Mouse (Mus musculus): Measurements from ENCODE around the gene Hint2.

The Hint2 gene

GRCm38 (mm10) chr4:43656339-43657109 is at the start of gene Hint2:
Gene Hint2, minus strand, starts transcription at chr4:43656466.
- DNase-seq, result peak; percentile 95

DNA sequence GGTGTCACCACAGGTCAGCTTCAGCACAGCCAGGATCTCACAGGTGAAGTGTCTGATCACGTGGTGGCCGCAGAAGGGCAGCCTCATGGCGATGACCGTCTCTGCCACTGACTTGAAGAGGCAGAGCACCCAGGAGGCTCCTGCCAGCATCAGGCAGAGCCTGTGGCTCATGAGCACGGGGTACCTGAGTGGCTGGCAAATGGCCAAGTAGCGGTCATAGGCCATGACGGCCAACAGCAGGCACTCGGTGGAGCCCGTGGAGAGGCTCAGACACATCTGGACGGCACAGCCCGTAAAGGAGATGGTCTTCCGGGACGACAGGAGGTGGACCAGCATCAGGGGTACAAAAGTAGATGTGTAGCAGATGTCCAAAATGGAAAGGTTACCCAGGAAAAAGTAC is 49.7 kb upstream of the Hint2 start:
- peak; percentile 49 for DNase-seq

DNA sequence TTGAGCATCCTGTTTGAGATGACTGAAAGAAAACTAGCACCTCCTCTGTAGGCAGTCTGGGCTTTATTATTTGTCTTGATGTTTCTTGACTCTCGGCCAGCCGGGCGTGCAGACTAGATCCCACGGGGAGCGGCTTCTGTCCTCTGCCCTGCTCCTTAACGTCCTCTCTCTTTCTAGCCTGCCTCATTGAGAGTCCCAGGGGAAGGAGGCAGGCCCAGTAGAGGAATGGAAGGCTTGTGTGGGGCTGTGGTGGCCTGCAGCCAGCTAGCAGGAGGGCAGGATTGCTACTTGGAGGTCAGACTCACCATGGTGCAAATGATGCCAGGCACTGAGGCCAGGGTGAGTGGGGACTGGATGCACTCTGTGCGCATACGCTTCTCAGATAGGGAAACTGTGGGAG is 47.6 kb upstream of the Hint2 start:
- peak; percentile 80 for DNase-seq

DNA sequence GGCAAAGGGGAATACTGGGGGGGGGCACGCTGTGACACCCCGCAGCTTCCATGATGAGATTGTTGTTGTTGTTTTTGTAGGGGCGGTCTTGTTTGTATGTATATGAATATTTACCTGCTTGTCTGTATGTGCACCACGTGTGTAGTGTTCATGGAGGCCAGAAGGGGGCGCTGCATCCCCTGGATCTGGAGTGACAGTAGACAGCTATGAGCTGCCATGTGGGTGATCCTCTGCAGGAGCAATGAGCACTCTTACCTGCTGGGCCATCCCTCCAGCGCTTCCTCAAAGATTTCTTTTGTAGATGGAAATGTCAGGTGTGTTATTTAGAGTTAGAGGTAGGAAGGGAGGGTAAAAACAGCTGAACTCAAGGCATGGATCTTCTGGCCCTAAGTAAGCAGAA is 47.2 kb upstream of the Hint2 start:
- no peak for DNase-seq

GRCm38 (mm10) chr4:43700707-43701106 is 44.4 kb upstream of the Hint2 start, which contains the start of gene Olfr70:
Gene Olfr70, minus strand, starts transcription at chr4:43700807.
- DNase-seq, result no peak

DNA sequence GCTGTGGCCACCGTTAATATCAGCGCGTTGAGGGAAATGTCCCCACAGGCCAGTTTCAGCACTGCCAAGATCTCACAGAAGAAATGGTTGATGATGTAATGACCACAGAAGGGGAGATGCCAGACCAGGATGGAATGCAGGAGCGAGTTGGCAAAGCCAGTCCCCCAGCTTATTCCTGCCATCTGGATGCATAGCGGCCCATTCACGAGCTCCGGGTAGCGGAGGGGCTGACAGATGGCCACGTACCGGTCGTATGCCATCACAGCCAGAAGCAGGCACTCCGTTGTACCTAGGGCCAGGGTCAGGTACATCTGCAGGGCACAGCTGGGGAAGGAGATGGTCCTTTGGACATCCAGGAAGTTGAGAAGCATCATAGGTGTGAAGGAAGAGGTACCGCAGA is 40.3 kb upstream of the Hint2 start:
- DNase-seq, result no peak

DNA sequence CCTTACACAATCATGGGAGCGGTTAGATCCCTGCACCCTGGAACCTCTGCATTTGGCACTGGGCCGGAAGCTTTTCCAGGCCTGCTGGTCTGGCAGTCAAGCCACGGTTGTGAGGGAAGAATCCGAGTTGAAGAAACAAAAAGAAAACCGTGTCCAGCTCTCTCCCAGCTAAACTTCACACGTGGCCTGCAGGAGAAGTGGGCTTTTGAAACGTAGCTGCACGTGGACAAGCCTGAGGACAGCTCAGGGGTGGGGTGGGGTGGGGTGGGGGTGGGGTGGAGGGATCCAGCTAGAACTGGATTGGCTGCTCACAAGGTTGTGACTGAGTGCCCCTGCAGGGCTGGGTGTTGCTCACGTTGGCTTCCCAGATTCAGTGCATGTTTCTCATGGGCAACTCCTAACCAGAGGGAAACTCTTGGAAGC is 39.0 kb upstream of the Hint2 start:
- peak; percentile 62 for DNase-seq

DNA sequence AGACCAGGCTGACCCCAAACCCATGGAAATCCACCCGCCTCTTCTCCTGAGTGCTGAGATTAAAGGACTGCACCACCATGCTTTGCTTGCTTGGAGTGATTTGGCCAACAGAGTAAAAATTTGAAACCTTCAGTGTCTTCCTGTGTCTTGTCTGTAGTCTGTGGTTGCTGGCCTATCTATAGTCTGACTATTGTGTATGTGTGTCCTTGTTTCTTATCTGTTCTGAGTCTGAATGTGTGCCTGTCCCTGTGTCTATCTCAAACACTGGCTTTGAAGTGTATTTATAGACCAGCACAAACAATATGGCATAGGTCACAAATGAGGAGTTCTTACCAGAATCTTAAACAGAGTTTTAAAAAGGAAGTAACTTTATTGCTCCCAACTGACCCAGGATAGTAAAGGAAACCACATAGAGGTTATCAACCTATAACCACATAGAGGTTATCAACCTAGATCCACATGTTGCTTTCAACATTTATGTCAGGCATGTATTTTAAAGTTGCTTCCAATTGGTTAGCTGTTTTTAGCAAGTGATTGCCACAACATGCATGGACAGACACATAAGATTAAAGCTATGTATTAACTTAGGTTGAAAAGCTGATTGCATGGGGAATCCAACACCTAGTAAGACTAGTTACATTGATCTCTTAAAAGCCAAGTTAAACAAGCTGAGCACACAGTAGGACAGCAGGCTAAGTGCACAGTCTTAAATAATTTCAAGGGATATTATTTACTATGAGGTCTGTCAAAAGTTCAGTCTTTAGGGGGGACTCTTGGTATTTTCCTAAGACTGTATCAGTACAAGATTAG is 38.4 kb upstream of the Hint2 start:
- DNase-seq, result no peak

GRCm38 (mm10) chr4:43693806-43694241 is 37.6 kb upstream of the Hint2 start:
- no peak for DNase-seq

GRCm38 (mm10) chr4:43691026-43691425 is 34.8 kb upstream of the Hint2 start:
- no peak for DNase-seq

- no peak for DNase-seq
These were observed 33.8 kb upstream of the Hint2 start for GRCm38 (mm10) chr4:43690021-43690420.

GRCm38 (mm10) chr4:43679416-43680043 is 23.3 kb upstream of the Hint2 start:
- peak; percentile 78 for DNase-seq

DNA sequence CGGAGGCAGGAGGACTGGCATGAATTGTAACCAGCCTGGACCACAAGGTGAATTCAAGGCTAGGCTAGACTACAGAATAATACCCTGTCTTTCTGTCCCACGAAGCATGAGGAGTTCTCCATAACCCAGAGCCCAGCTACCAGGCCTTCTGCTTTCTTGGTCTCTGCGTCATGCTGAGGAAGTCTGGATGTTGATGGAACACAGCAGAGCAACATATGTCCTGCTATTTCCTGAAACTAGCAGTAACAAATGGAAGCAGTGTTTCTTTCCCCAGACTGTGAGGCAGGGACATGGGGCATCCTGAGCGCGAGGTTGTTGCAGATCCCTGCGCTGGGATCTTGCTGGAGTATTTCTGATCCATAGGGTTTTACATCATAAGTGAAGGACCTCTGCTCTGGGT is 22.3 kb upstream of the Hint2 start:
- DNase-seq, result no peak

- DNase-seq, result no peak
These were observed 19.3 kb upstream of the Hint2 start for GRCm38 (mm10) chr4:43675608-43676007.

DNA sequence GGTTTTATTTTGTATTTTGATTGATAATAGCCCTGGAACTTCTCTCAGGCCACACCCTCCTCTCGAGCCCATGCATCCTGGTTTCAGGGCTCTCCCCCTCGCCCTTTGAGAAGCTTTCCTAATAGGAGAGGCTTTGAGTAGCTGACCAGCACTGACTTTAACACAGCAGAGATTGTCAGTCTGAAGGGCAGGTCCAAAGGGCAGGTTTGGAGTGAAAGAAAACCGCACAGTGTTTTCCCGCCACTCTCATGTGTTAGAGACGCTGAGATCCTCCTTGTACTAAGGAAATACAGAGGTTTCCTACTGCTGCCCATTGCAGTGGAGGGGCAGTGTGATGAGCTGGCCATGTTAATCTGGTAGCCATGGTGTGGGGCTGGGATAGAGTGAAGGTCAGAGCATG is 18.7 kb upstream of the Hint2 start:
- no peak for DNase-seq

GRCm38 (mm10) chr4:43673703-43674102 is 17.4 kb upstream of the Hint2 start:
- DNase-seq, result no peak

DNA sequence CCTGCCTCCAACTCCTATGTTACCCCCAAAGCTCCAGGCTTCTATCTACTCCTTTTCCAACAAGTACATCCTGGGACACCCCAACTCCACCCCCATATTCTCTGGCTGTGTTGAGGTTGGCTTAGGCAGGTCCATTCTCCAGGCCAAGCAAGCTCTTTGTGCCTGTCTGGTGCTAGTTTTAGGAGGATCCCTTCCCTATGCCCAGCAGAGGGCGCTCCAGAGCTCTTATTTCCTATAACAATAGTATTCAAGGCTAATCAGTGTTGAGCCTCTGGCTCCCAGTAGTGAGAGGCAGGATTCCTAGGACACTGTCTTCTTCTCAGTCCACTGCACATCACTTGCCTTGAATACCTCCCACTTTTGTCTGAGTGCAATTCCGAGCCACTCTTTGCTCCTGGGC is 15.8 kb upstream of the Hint2 start:
- DNase-seq, result peak; percentile 96

GRCm38 (mm10) chr4:43669428-43669794 is 13.1 kb upstream of the Hint2 start:
- DNase-seq, result peak; percentile 85

DNA sequence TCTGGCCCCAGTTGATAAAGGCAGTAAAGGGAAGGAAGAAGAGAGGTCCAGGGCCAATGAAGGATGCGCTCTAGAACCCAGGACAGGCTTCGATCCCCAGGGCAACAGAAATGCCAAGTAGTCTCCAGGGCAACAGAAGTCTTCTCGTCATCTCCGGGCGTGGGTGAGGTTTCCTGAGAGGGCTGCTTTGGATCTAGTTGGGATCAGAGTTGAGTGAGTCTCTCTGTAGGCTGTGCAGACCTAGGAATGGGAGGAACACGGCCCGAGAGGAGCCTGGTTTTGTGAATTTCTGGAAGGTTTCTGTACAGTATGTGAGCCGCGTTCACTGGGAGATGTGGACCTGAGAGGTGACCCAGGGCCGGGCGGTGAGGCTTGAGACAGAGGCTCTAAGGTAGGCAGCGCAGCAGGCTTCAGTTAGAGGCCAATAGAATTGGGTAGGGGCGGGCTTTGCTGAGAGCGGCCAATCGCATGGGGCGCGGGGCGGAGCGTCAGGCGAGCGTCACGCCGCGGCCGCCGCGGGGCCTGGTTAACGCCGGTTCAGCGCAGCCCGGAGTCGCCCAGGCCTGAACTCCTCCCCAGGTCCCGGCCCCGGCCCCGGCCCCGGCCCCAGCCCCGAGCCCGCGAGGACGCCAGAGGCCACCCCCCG is 12.6 kb upstream of the Hint2 start, which contains the start of the genes Tmem8b and Fam221b:
Gene Tmem8b, plus strand, starts transcription at position 190 of the 646 bp plus-strand sequence.
Gene Fam221b, minus strand, starts transcription at position 364 of the 646 bp plus-strand sequence.
- peak; percentile 94 for DNase-seq

DNA sequence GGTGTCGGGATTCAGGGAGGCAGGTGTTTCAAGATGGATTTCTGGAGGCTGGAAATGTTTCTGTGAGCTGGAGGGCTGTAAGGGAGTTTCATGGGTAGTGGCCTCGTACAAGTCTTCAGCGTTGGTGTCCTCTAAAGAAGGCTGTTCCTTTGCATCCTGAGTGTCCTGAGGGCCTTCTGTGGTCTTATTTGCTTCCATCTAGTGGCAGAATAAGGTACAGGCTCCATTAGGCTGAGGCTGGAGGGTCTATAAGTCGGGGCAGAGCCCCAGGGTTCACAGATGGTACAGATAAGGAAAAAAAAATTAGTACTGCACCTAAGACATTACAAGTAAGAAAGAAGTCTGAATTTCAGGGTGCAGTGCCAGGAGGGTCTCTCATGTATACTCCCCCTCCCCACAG is 10.1 kb upstream of the Hint2 start:
- no peak for DNase-seq

DNA sequence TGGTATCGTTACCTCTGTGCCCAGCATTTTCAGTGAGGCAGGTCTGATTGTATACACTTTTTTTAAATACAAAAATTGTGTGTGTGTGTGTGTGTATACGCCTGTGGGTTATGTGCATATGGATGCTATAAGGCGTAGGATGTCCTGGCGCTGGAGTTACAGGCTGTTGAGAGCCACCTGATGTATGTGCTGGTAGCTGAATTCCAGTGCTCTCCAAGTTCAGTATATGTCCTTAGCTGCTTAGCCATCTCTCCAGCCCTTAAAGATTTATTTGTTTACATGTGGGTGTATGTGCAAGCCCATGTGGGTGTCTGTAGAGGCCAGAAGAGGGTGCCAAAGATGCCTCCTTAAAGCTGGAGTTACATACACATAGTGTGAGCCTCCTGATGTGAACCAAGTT is 880 bp upstream of the Hint2 start:
- DNase-seq, result no peak

DNA sequence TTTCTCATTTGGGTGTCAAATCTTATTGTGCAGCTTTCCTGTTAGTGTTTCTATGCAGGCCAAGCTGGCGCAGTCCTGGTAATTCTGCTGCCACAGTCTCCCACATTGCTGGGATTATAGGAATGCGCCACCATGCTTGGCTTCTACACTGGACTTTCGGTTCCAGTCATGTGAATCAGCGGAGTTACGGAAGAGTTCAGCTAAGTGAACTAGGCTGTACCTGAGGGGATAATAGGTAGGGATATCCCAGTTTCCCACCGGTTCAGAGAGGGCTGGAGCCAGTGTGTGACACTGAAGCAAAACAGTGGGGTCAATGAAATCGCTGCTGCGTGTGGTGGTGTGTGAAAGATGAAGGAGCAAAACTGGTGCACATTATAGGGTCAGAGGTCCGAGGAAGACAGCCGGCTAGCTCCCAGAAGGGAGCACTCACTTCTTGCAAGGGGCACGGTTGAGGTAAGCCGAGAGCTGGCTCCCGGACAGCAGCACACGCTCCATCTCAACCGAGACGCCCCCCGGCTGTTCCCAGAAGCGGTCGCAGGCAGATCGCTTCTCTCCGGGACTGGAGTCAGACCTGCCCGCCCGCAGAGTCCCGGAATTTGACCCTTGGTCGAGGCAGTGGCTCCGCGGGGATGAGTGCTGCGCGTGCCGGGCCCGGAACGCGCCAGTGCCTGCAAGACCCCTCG is 469 bp downstream of the Hint2 start:
- peak; percentile 43 for DNase-seq

Data from kidney, postnatal 10 days (tissue).